Mouse (Mus musculus) cerebellum, adult 2 months (tissue): ENCODE measurements around the gene Dach2.

Experiments
- CTCF ChIP-seq: fragments of 200-500 bp; IDR thresholded peaks from 2 replicates; pipeline ENCODE4 v1.5.1; 2011; ENCODE audit warnings: low read depth, mild to moderate bottlenecking, control low read depth, low read length, moderate library complexity, borderline replicate concordance; ENCODE audit not compliant: insufficient read depth
- POLR2A ChIP-seq: fragments of 200-500 bp; IDR thresholded peaks from 2 replicates; pipeline ENCODE4 v1.6.1; 2011; ENCODE audit warnings: low read length, control low read depth, borderline replicate concordance; ENCODE audit not compliant: insufficient read depth

DNA sequence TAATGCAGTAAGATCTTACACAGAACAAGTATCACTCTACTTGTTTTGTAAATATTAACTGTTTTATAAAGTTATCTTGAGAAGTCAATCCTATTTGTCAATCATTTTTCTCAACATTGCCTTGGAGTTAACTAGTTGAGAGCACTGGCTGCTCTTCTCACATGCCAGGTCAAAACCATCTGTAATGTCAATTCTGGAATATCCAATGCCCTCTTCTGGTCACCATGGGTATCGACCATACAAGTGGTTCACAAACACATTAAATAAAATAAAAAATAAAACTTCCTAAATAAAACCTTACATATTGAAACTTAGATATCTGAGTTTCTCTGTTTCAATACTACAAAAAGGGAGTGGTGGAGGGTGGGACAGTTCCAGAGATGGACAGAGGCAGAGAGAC lies 495.0 kb downstream of the Dach2 start:
- no peak for TF ChIP-seq POLR2A
- TF ChIP-seq CTCF = no peak
